Mouse (Mus musculus) embryonic facial prominence, embryonic 11.5 days (tissue): ENCODE results near the gene Gpr35. TPM values are rescaled to one million over a fixed set of nuclear protein-coding genes. Genes with fewer than 3 reads are reported as not detected.

Experiments used
- ATAC-seq: fragments of 200-750 bp; cut with Nextera tagmentation; replicated peaks from 2 replicates; pipeline ENCODE4 v1.8.0; 2017; ENCODE audit warnings: low read depth; ENCODE audit not compliant: insufficient number of reproducible peaks, low FRiP score, low TSS enrichment
- DNase-seq: peaks from one replicate; pipeline ENCODE4 v3.0.0-alpha.2; 2015; ENCODE audit warnings: low spot score
- H3K27ac ChIP-seq: fragments of 300-500 bp; sonication (generic); replicated peaks from 2 replicates; pipeline ENCODE4 v1.5.1; 2014; ENCODE audit warnings: mild to moderate bottlenecking, low read depth, low read length, control low read depth
- H3K27me3 ChIP-seq: fragments of 300-500 bp; sonication (generic); 2 replicates; pipeline ENCODE4 v1.6.1; 2014; ENCODE audit warnings: mild to moderate bottlenecking, low read length, moderate library complexity, mixed read lengths; ENCODE audit not compliant: control insufficient read depth, insufficient read depth
- H3K36me3 ChIP-seq: fragments of 300-500 bp; sonication (generic); replicated peaks from 2 replicates; pipeline ENCODE4 v1.6.1; 2014; ENCODE audit warnings: low read depth, mild to moderate bottlenecking, low read length, moderate library complexity, mixed read lengths; ENCODE audit not compliant: control insufficient read depth, insufficient read depth
- H3K4me1 ChIP-seq: fragments of 300-500 bp; sonication (generic); 2 replicates; pipeline ENCODE4 v1.6.1; 2014; ENCODE audit warnings: low read length, mixed read lengths; ENCODE audit not compliant: control insufficient read depth, insufficient read depth
- H3K4me2 ChIP-seq: fragments of 300-500 bp; sonication (generic); 2 replicates; pipeline ENCODE4 v1.6.1; 2014; ENCODE audit warnings: low read depth, mild to moderate bottlenecking, control low read depth, low read length, moderate library complexity
- H3K4me3 ChIP-seq: fragments of 300-500 bp; sonication (generic); 2 replicates; pipeline ENCODE4 v1.5.1; 2014; ENCODE audit warnings: low read depth, low read length, control low read depth
- H3K9ac ChIP-seq: fragments of 300-500 bp; sonication (generic); replicated peaks from 2 replicates; pipeline ENCODE4 v1.6.1; 2014; ENCODE audit warnings: mild to moderate bottlenecking, control low read depth, low read length
- H3K9me3 ChIP-seq: fragments of 300-500 bp; sonication (generic); replicated peaks from 2 replicates; pipeline ENCODE4 v1.6.1; 2016; ENCODE audit warnings: mild to moderate bottlenecking, low read length, inconsistent platforms, mixed read lengths; ENCODE audit not compliant: control insufficient read depth
- WGBS: fragments of 180-500 bp; shearing (Covaris S2); extraction: QIAGEN DNeasy Blood & Tissue Kit; methylation state at CpG from one replicate; pipeline ENCODE4 v1.1.7; 2014; 5-methylcytosine and 5-hydroxymethylcytosine counted together
- polyA plus RNA-seq: library from polyadenylated mRNA; unstranded; fragments of >200 nt; fragmentation: Nextera tagmentation; extraction: Ambion mirVana; gene quantifications from 2 replicates; pipeline ENCODE4 v1.2.1, GENCODE M21; 2014

Gpr35 gene
- polyA plus RNA-seq, 1 experiment from 2014 or later, result 0.25 TPM

DNA sequence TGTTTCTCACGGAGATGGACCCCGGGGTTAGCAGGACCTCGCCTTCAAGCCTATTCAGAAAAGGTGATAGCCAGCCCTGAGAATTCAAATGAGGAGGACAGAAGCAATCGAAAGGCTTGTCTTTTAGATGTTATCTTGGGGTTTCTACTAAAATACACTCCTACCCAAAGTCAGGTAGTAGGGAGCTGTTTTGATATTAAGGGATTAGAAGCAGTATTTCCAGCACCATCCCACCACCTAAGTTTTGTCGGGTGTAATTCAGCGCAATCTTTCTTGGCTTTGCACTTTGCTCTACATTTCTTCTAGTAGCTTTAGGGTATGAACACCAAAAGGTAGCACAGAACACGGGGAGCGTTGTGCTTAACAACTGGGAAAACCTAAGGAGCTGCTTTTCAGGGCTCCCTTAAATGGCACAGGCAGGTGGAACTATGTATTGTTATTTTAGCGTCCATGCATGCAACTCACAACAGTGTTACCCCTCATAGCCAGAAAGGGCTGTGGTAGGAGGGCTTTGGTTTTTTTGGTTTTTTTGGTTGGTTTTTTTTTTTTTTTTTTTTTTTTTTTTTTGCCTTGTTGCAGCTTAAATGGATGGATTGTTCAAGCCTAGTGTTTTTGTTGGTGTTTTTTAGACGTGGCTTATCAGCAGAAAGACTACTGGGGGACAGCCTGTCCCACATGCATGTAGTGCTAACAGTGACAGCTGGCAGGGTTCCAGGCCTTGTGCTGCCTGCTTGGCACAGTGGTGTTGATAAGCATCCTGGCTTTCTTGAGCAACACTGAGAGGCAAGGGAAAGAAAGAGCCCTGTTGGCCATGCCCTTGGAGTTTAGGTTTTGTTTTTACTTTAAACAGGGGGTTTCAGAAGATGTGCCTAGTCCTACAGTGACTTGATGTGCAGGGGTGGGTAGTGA lies 15.4 kb upstream of the Gpr35 start:
- no peak for DNase-seq
- H3K4me2 ChIP-seq, result peak overlapping the region; percentile 87
- H3K27ac ChIP-seq, result no peak overlapping the region

DNA sequence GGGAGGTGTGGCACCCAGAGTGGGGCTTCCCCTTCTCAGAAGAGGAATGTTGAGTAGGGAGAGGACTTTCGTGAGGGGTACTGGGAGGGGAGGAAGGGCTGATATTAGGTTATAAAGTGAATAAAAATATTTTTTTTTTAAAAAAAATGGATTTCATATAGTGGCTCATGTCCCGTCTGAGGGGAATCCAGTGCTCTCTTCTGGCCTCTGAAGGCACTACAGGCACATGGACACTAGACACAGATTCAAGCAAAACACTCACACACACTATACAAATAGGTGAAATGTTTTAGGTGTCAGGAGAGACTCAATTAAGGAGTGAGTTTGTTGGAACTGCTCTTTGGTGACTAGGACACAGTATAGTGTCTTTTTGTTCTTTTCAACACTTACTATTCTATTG lies 14.7 kb upstream of the Gpr35 start:
- Histone ChIP-seq H3K9me3 (no peaks in the 10 kb centered on the region), H3K4me2 (peak overlapping the region; percentile 7; the same call in 1 of the 2 replicates), H3K4me1 (no peaks in the 10 kb centered on the region), H3K9ac (no peak overlapping the region), H3K4me3 (no peak overlapping the region), H3K27me3 (no peaks in the 10 kb centered on the region), H3K27ac (no peak overlapping the region), H3K36me3 (no peaks in the 10 kb centered on the region)
- 66% methylated on average over 2 of the region's 2 CpGs for WGBS
- no peak for DNase-seq
- ATAC-seq, result no peak

More for the DNA sequence above, 15.4 kb upstream of the Gpr35 start:
- peak overlapping the region; percentile 68 for H3K4me3 ChIP-seq
- ATAC-seq, result no peak
- no peaks in the 10 kb centered on the region for H3K9me3 ChIP-seq
- H3K27me3 ChIP-seq, result no peaks in the 10 kb centered on the region
- peak overlapping the region; percentile 65 for H3K9ac ChIP-seq
- 17% methylated on average over 10 of the region's 10 CpGs for WGBS
- no peaks in the 10 kb centered on the region for H3K4me1 ChIP-seq
- H3K36me3 ChIP-seq, result no peaks in the 10 kb centered on the region

DNA sequence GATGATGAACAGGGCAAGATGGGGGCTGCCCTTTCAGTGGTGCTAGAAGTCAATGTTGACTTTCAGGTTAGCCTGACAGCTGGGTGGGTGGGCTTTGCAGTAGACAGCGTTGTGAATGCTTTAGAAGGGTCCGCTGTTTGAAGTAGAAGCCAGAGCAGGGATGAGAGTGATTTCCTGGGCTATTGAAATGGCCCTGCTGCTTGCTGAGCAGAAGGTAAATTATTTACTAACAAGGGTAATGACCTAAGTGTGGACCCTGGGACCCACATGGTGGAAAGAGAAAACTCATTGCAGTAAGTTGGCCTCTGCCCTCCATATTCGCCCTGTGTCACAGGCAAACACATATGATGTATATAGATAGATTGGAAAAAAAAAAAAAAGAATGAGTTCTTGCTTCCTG lies 14.2 kb upstream of the Gpr35 start:
- no peak overlapping the region for H3K4me3 ChIP-seq
- ATAC-seq, result no peak

DNA sequence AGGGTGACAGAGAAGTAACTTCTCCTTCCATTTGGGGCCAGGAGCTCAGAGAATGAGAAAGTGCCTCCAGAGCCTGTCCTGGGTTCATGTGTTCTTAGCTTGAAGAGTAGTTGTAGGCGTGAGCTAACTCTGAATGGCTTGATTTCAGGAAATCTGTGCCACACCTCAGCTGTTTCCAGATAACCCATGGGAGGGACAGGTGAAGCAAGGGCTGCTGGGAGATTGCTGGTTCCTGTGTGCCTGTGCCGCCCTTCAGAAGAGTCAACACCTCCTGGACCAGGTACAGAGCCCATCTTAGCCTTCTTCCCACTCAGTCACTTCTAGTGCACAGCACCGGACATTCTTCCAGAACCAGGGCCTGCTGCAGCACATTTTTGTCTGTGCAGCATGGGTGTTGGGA lies 12.9 kb upstream of the Gpr35 start:
- H3K27me3 ChIP-seq, result no peaks in the 10 kb centered on the region
- WGBS, result 87% methylated on average over 3 of the region's 3 CpGs
- ATAC-seq, result no peak
- DNase-seq, result no peak
- no peak overlapping the region for H3K27ac ChIP-seq
- H3K9ac ChIP-seq, result no peak overlapping the region
- H3K9me3 ChIP-seq, result no peaks in the 10 kb centered on the region
- no peak overlapping the region for H3K4me3 ChIP-seq
- no peak overlapping the region for H3K4me2 ChIP-seq
- no peaks in the 10 kb centered on the region for H3K4me1 ChIP-seq
- H3K36me3 ChIP-seq, result no peaks in the 10 kb centered on the region; the same call in 1 of the 2 replicates

More for the DNA sequence above, 14.2 kb upstream of the Gpr35 start:
- Histone ChIP-seq H3K36me3 (no peaks in the 10 kb centered on the region), H3K9ac (no peak overlapping the region), H3K9me3 (no peaks in the 10 kb centered on the region), H3K4me1 (no peaks in the 10 kb centered on the region), H3K4me2 (peak overlapping the region; percentile 7), H3K27me3 (no peaks in the 10 kb centered on the region), H3K27ac (no peak overlapping the region)
- WGBS, result 83% methylated on average over 3 of the region's 3 CpGs
- no peak for DNase-seq

- H3K36me3 ChIP-seq, result peaks cover 5% of the 10 kb centered on the region; the same call in 1 of the 2 replicates
- no peak overlapping the region for H3K9ac ChIP-seq
- no peaks in the 10 kb centered on the region for H3K9me3 ChIP-seq
- H3K27me3 ChIP-seq, result no peaks in the 10 kb centered on the region
- no peak overlapping the region for H3K27ac ChIP-seq
- WGBS, result 91% methylated on average over 4 of the region's 4 CpGs
- ATAC-seq (no peak), DNase-seq (no peak)
- no peaks in the 10 kb centered on the region for H3K4me1 ChIP-seq
- H3K4me2 ChIP-seq, result no peak overlapping the region
- H3K4me3 ChIP-seq, result no peak overlapping the region
Measured at GRCm38 (mm10) chr1:92939746-92940145, 10.9 kb upstream of the Gpr35 start.

GRCm38 (mm10) chr1:92943219-92943989 lies 7.3 kb upstream of the Gpr35 start:
- 93% methylated on average over 19 of the region's 19 CpGs for WGBS
- Histone ChIP-seq H3K4me3 (no peak overlapping the region), H3K9me3 (no peaks in the 10 kb centered on the region), H3K4me1 (no peaks in the 10 kb centered on the region), H3K4me2 (no peak overlapping the region), H3K9ac (no peak overlapping the region), H3K36me3 (peaks cover 8% of the 10 kb centered on the region; the same call in 1 of the 2 replicates), H3K27me3 (no peaks in the 10 kb centered on the region), H3K27ac (no peak overlapping the region)
- no peak for ATAC-seq
- DNase-seq, result no peak

GRCm38 (mm10) chr1:92947966-92948365 lies 2.7 kb upstream of the Gpr35 start:
- H3K9ac ChIP-seq, result no peak overlapping the region
- ATAC-seq, result no peak
- H3K9me3 ChIP-seq, result no peaks in the 10 kb centered on the region
- H3K36me3 ChIP-seq, result peaks cover 8% of the 10 kb centered on the region; the same call in 1 of the 2 replicates
- 94% methylated on average over 3 of the region's 3 CpGs for WGBS
- H3K27ac ChIP-seq, result no peak overlapping the region
- no peaks in the 10 kb centered on the region for H3K27me3 ChIP-seq
- DNase-seq, result no peak
- H3K4me3 ChIP-seq, result no peak overlapping the region
- H3K4me2 ChIP-seq, result no peak overlapping the region
- H3K4me1 ChIP-seq, result no peaks in the 10 kb centered on the region

GRCm38 (mm10) chr1:92949426-92949825 lies 1.2 kb upstream of the Gpr35 start:
- Histone ChIP-seq H3K4me1 (no peaks in the 10 kb centered on the region), H3K4me2 (no peak overlapping the region), H3K4me3 (no peak overlapping the region), H3K9ac (no peak overlapping the region), H3K9me3 (no peaks in the 10 kb centered on the region), H3K36me3 (peaks cover 6% of the 10 kb centered on the region; the same call in 1 of the 2 replicates), H3K27ac (no peak overlapping the region), H3K27me3 (no peaks in the 10 kb centered on the region)
- 62% methylated on average over 6 of the region's 6 CpGs for WGBS
- ATAC-seq (no peak), DNase-seq (peak; percentile 14)
